Mouse (Mus musculus): ENCODE data around the gene Gdpd3. TPM values are rescaled to one million over a fixed set of nuclear protein-coding genes. Genes with fewer than 3 reads are reported as not detected.
"Not testable (repeated sequence)": the region's sequence is repeated elsewhere in the genome, so short reads cannot be mapped to it uniquely, and the experiment has no call there.

The Gdpd3 gene
- total RNA-seq (2021) = 1 to 10 TPM; 1.3 to 4.7 TPM
- long read RNA-seq, experiment 1, partial matches to known transcripts = 0 of 1 reads
- long read RNA-seq, experiment 1, other reads (novel, unspliced or antisense) = 1 of 1 reads
- long read RNA-seq, experiment 2 = 0 reads

GRCm38 (mm10) chr7:126766201-126766600, at the start of gene Gdpd3:
Gene Gdpd3, plus strand, starts transcription at chr7:126766334.
- DNase-seq = no peak

GRCm38 (mm10) chr7:126717566-126717965, 48.6 kb upstream of the Gdpd3 start:
- no peak for DNase-seq

DNA sequence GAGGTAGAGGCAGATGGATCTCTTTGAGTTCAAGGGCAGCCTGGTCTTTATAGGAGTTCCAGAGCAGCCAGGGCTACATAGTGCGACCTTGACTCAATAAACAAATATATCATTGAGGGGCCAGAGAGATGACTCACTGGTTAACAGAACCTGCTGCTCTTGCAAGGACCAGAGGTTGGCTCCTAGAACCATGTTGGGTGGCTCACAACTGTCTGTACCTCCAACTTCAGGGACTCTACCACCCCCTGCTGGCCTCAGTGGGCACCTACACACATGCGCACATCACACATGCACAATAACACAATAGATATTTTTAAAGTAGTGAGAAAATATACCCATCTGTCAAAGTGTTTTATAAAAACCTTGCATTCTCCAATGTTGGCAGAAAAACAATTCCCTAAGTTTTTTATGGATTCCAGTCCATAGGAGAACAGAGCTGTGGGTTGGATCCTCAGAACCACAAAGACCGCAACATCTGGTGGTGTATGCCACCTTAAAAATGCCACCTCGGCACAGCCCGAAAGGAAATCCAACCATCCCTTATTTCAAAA, 47.3 kb upstream of the Gdpd3 start:
- DNase-seq = no peak

- no peak for DNase-seq
Observed at GRCm38 (mm10) chr7:126721635-126722034, 44.5 kb upstream of the Gdpd3 start.

DNA sequence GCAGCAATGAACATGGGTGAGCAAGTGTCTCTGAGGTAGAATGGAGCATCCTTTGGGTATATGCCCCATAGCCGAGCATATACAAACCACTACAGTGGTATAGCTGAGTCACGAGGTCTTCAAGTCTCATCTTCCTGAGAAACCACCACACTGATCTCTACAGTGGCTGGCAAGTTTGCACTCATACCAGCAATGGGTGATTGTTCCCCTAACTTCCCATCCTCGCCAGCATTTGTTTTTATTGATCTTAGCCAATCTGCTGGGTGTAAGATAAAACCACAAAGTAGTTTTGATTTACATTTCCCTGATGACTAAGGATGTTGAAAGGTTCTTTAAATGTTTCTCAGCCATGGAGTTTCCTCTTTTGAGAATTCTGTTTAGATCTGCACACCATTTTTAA, 41.1 kb upstream of the Gdpd3 start:
- no peak for DNase-seq

- DNase-seq = no peak
Observed at GRCm38 (mm10) chr7:126725667-126726066, 40.5 kb upstream of the Gdpd3 start.

DNA sequence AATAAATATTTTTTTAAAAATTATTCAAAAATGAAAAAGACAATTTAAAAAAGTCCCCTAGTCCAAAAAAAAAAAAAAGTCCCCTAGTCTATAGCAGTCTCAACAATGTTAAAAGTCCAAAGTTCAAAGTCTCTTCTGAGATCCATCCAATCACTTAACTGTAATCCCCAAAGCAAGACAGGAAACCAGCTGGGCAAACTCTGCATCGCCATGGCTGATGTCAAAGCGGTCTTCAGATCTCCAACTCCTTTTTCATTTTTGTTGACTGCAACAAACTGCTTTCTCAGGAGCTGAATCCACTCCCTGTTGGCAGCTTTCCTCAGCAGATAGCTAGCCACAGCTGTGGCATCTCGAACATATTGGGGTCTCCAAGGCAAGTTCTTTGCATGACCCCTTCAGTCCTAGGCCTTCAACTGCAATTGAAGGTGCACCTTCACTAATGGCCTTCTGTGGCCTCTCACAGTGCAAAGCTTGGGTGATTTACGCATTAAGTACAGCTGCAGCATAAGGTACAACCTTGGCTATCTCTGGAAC, 35.8 kb upstream of the Gdpd3 start:
- DNase-seq = not testable (repeated sequence)

GRCm38 (mm10) chr7:126736122-126736521, 30.0 kb upstream of the Gdpd3 start:
- no peak for DNase-seq

DNA sequence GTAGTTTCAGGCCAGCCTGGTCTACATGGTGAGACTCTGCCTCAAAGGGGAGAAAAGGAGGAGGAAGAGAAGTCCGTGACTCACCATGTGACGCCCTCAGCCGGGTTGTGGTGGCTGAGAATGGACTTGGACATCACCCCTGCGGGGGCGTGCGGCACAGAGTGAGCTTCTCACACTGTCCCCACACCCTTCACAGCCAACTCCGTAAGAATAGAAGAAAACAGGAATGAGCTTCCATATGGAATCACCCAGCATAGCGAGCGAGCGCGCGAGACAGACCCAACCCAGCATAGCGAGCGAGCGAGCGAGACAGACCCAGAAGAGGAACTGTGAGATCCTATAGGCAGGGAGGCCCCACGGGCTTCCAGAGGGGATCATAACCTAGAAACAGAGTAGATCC, 26.6 kb upstream of the Gdpd3 start:
- DNase-seq = no peak

DNA sequence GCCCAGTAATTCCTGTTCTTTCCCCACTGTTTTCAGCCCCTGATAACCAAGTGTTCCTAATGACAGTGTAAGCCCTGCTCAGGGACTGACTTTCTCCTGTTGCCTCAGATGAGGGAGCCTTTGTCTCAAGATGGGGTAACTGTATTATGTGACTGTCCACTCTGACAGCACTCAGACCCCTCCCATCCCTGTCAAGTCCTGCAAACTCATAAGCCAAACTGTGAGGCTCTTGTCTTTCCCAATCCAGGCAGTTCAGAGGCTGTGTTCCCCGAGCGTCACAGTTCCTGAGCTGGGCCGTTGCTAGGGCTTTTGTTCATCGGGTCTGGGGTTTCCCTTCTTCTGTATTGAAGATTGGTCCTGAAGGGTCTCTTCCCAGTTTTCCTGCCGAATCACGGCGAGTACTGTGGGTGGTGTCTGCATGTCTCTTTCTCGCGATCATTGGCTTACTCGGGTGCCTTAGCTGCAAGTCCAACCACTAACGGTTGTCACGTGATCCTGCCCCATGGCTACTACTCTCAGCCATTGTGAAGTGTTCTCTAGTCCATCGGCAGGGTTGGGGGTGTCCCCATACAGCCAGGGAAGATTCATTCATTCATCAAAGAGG, 25.9 kb upstream of the Gdpd3 start:
- no peak for DNase-seq

DNA sequence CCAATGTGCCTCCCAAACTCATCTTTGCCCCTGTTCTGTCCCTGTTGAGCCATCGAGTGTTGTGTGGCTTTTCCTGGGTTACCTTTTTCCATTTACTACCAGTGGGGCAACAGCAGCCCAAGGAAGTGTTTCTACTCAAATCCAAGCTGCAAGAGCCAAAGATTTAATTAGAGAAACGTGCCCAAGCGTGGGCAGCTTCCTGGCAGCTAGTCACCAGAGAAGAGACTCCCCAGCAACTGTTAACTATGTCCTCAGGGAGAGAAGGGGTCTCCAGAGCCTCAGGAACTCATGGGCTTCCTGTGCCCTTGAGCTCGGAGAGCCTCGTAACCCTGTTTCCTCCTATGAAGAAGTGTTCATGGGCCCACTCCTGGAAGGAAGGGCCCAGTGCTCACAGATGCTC, 25.2 kb upstream of the Gdpd3 start:
- no peak for DNase-seq

DNA sequence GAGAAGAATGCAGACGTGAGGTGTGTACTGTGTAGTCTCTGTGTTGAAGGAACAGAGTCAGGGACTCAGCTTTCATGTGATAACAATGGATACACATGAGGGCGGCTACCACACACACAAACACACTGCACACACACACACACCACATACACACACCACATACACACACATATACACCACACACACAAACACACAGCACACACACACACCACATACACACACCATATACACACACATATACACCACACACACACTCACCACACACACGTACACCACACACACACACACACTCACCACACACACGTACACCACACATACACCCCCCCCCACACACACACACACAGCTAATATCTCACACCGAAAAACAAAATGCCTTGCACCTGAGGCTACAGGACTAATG, 24.7 kb upstream of the Gdpd3 start:
- no peak for DNase-seq

GRCm38 (mm10) chr7:126741964-126742482, 24.1 kb upstream of the Gdpd3 start:
- no peak for DNase-seq

- DNase-seq = no peak
Observed at GRCm38 (mm10) chr7:126746066-126746465, 20.1 kb upstream of the Gdpd3 start.

DNA sequence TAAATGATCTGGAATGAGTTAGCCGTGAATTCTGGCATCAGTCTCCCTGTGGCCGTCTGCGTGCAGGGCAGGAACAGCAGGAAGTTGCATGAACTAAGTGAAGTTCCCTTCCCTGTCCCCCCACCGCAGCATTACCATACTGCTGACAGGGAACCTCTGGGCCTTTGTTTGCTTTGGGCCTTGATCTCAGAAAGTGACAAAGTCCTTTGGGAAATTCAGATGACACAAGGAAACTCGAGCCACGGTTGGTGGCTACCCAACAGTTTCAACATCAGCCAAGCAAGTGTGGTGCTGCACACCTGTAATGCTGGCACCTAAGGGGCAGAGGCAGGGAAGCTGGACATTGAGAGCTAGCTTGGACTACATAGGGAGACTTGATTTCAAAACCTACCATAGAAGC, 19.3 kb upstream of the Gdpd3 start:
- no peak for DNase-seq

GRCm38 (mm10) chr7:126748824-126749223, 17.3 kb upstream of the Gdpd3 start:
- no peak for DNase-seq

DNA sequence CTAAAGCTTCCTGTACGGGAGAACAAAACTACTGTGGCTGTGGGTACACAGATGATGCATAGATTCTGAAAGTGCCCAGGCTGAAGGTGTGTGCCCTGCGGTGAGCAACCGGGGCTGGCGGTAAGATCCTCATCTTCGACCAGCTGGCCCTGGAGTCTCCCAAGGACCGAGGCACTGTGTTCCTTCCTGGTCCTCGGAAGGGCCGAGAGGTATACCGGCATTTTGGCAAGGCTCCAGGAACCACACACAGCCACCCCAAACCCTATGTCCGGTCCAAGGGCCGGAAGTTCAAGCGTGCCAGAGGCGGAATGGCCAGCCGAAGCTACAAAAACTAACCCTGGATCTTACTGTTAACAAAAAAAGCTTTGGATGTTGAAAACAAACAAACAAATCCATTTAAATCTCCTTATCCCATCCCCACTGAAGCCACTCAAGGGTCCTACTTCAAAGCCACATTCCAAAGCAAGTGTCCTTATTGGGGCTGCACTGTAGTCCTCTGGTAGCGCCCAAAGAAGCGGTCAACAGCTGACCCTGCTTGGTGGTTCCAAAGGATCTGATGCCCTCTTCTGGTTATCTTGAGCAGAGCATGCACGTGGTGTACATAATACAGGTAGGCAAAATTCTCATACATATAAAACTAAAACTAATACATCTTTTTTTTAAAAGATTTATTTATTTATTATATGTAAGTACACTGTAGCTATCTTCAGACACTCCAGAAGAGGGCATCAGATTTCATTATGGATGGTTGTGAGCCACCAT, 16.4 kb upstream of the Gdpd3 start:
- DNase-seq = no peak

DNA sequence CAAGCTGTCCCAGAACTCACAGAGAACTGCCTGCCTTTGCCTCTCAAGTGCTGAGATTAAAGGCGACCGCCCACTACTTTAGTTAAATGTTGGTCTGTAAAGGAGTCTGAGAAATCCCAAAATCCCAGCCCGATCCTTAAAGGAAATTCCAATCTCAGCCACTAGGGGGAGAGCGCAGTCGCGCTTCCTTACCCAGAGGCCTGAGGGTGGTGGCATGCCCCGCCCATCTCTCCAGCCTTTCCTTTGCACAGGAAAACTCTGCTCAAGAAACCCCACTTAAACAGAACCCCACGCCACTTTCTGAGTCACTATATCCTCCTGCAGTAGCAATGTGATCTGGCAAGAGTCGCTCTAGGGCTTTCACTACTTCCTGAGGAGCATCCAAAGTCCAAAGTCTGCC, 11.3 kb upstream of the Gdpd3 start:
- peak; percentile 78 to 86 for DNase-seq

DNA sequence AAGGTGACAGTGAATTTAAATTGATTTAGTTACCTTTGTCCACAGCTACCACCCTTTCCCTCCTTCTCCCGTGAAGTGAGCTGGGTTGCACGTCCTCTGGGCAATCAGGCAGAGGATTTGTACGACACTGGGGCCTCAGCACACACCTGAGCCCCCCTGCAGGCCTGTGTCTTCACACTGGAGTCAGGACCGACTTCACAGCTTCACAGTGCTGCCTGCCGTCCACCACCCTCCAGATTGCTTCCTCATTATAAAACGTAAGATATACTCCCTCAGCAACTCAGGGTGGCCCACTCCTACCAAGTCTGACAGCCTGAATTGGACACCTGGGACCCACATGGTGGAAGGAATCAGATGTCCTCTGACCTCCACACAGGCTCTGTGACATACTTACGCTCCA, 7.6 kb upstream of the Gdpd3 start:
- DNase-seq = no peak

DNA sequence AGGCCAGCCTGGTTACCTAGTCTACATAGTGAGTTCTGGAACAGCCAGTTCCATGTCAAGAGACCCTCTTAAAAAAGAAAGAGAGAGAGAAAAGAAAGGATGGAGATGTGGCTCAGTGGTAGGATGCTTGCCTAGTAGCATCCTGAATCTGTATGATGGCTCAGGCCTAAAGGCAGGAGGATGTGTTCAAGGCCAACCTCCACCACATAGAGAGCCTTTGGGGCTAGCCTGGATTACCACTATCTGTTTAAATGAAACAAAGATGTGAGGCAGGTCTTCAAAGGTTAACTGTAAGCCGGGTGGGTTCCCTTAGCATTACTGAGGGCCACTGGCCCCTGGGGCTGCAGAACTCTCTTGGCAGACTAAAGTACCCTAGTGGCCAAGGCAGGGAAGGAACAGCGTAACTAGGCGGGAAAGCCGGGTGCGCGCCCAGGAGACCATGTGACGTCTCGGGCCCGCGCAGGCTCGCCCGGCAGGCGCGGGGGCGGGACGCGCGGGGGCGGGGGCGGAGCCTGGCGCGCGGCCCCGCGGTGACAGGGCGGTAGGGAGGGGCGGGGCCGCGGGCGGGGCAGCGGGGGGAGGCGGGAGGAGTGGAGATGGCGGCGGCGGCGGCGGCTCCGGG, 7.0 kb upstream of the Gdpd3 start, which contains the start of gene Mapk3:
Mapk3 (plus strand) TSS at position 552 of the 622 bp plus-strand sequence.
- DNase-seq = peak; percentile 90 to 94

- DNase-seq = no peak
Observed at GRCm38 (mm10) chr7:126759672-126760390, 6.3 kb upstream of the Gdpd3 start.

DNA sequence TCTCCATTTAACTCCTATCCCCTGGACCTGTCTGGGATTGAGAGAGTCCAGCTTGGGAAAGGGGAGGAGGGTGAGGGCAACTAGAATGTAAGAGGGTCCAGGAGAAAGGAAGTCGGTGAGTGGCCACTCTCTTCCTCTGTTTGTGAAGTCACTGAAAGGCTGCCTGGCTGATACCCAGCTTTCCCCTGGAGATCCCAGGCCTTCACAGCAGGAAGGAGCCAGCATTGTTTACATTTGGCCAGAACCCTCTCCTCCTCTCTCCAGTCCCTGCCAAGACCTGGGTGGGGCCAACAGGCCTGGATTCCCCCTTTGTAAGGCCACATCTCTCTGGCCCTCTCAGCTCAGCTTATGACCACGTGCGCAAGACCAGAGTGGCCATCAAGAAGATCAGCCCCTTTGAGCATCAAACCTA, 5.7 kb upstream of the Gdpd3 start:
- DNase-seq = peak; percentile 64 to 76

Data from adrenal gland, postnatal 36 days (tissue).